Mouse (Mus musculus): ENCODE data around the gene Mark2. TPM values are rescaled to one million over a fixed set of nuclear protein-coding genes. Genes with fewer than 3 reads are reported as not detected.

Mark2 gene
- total RNA-seq, 2 experiments from 2014 or later: 111 to 118 TPM

DNA sequence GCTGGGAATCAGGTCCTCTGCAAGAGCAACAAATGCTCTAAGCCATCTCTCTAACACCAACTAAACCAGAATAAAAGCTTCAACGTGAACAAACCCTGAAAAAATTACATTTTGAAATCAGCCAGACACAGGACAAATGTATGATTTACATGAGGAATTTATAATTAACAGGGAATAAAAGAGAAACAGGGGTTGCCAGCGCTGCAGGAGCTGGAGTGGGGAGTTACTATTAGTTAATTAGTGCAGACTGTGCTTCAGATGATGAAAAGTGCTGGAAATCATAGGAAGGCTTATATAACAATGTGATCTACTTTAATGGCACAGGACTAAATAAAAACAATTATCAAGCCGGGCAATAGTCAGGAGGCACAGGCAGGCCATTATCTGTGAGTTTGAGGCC, 20.3 kb downstream of the Mark2 start:
- DNase-seq: no peak

DNA sequence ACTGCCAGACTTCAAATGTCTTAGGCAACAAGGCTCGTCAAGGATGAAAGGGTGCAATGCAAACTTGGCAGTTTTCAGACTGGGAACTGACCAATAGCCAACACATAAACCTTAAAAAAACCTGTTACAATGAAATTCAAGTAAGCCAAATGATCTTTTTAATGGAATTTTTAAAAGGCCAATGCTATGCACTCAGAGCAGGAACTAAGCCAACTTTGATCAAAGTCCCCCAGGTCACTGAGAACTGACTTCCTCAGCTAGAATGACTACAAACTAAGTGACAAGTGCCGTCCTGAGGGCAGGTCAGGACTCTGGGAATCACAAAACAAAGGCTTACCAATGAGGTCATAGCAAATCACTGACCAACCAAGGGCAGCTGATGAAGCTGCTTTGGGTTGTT, 21.5 kb downstream of the Mark2 start:
- DNase-seq: no peak

DNA sequence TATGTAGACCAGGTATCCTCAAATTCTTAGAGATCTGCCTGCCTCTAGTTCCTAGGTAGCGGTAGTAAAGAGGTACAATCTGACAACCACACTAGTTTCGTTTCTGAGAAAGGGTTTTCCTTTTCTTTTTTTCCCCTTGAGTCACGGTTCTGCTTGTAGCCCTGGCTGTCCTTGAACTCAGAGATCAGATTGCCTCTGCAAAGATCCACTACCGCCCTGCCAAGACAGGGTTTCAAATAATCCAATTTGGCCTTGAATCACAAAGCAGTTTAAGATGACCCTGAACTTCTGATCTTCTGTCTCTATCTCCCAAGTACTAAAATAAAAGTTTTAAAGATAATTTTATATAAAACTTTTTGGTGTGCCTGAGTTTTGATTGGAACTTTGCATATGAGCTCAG, 23.9 kb downstream of the Mark2 start:
- no peak for DNase-seq

- DNase-seq: no peak
These were observed 24.8 kb downstream of the Mark2 start for GRCm38 (mm10) chr19:7316822-7317221.

DNA sequence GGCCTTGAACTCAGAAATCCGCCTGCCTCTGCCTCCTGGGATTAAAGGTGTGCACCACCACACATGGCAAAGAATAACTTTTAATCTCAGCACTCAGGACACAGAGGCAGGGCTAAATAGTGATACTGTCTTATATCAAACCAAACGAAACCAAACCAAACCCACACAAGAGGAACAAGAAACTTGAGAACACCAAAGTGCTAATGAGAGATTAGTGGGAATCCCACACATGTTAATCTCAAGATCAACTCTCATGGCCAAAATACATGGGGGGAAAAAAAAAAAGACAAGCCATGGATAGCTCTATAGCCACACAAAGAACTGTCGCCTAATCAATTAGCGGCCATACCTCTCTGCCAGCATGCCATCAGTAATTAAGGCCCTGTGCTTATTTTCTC, 26.1 kb downstream of the Mark2 start:
- no peak for DNase-seq

- no peak for DNase-seq
These were observed 26.6 kb downstream of the Mark2 start for GRCm38 (mm10) chr19:7314976-7315586.

GRCm38 (mm10) chr19:7313660-7314059, 28.0 kb downstream of the Mark2 start:
- DNase-seq: no peak

DNA sequence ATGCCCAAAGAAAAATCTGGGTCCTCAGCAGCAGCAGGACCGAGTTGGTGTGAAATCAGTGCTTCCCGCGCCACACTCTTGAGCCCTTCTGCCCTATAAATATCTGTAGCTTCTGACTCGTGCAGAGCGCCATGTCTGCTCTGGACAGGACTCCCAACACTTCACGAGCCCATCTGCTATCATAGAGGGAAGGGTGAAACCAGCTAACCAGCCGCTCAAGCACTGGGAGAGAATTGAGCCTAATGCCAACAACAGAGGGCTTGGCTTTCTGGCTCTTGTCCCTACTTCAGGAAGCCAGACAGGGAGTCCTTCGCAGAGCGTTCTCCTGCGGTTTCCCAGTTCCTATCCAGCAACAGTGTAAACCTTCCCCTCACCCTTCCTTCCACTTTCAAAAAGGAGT, 30.4 kb downstream of the Mark2 start:
- DNase-seq: no peak

DNA sequence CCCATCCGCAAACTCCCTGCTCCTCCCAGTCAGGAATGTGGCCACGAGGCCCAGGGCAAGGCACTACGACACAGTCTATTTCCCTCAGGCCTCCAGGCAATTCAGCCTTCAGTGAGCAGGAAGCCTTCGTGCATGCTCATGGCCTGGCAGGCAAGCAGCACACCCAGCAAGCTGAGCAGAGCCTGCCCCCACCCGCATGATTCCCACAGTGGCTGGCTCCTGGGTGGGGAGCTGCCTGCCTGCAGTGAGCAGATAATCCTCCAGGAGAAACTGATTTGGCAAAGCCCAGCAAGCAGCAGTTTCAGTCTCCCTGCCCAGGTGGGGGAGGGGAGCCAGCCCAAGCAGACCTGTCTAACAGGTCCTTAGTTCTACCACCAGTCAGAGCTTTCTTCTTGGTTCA, 31.0 kb downstream of the Mark2 start:
- DNase-seq: peak in 1 of 2 experiments; percentile 45

DNA sequence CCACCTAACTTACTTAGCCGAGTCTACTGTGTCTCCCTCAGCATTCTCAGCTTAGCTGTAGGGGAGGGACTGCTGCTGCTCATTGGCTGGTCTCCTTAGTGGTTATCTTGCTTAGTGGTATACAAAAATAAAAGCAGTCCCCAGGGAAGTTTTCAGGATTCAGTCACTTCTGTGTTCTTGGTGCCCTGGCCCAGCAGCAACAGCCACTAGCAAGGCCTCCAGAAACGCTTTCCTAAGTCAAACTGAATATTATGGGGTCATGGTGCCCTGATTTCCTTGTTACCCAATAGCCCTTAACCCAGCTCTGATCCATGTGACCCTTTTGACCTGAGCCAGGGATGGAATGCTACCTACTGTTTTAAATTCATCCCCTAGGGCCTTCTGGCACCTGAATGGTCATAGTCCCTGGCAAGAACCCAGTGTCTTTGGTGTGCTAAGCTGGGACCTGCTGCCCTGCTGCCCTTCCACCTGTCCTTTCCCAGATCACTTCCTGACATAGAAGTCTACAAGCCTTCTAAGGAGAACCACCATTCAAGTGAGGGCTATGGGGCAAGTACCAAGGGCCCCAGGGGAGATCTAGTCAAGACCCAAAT, 31.8 kb downstream of the Mark2 start:
- DNase-seq: no peak

DNA sequence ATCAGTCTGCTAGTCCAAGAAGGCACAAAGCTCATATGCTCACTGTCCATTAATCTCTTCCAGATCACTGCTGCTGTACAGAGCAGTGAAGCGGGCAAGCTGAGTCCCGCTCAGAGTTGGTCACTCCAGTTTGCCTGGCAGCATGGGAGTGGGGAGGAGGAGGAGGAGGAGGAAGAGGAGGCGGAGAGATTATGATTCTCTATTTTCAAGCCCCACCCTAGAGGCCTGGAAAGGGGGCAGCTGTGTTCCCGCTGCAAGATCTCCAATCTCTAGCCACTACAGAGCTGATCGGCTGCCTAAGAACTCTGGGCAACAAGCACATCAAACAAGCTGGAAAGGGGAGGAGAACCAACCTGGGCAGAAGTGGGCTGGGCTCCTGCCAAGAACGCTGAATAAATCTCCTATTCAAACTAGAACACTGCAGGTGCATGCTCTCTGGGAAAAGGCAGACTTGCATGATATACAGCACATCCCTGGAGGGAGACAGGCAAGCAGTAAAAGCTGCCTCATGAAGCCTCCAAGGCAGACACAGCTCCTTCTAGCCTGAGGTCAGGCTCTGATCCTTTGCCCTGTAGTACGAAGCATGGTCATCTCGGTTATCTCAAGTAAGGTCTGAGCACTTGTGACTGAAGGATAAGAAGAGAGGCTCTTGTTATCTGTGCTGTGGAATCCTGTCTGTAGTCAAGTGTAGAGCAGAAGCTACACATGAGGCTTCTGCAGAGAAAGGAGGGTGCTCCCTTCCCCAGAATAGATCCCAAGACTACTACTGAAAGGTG, 33.5 kb downstream of the Mark2 start:
- DNase-seq: no peak

DNA sequence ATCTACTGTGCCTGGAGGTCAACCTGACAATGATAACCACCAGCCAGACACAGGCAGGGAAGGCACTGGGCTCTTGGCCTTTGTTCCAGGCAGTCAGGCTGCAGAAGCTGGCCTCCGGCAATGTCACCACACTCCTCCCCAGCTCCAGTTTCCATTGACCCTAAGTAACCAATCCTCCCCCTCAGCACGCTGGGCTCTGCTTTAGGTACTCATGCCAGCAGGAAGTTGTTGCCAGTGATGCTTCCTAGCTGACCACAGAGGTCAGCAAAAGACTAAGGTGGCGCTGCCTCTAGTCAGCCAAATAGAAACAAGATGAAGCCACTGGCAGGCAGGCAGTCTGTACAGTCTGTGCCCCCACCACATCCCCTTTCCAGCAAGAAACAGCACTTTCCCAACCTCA, 34.7 kb downstream of the Mark2 start:
- DNase-seq: no peak

GRCm38 (mm10) chr19:7305380-7306310, 36.0 kb downstream of the Mark2 start:
- DNase-seq: no peak

DNA sequence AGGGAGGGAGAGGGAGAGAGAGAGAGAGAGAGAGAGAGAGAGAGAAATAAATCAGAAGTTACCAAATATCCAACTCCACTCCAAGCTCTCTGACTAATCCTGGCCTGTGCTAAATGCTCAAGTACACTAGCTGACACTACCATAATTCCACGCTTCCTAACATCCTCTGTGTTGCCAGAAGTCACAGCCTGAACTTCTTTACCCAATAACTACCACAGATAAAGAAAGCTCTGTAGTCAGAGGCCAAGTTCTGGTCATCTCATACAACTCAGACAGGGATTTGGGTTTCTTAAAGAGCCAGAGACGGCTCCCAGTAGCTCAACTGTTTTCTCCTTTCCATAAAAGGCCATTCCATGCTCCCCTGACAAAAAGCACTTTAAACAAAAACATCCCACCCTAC, 36.9 kb downstream of the Mark2 start:
- DNase-seq: no peak

DNA sequence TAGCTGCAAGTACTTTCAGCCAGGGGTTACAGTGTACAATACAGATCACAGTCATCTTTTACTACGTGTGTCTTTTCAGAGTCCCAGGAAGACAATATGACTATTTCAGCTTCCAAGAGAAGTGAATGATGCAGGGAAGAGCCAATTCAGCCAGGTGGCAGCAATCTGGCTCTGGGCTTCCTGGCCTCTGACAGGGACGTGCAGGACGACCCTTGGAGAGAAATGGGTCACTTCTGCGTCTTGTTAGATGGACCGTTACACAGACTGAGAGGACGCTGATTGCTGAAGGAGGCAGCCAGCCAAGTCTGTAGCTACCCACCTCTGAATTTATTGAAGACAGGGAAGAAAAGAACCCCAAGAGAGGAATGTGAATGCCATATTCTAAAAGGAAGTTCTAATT, 37.9 kb downstream of the Mark2 start:
- no peak for DNase-seq

GRCm38 (mm10) chr19:7302493-7302797, 39.2 kb downstream of the Mark2 start:
- no peak for DNase-seq

- DNase-seq: no peak
These were observed 39.8 kb downstream of the Mark2 start for GRCm38 (mm10) chr19:7301647-7302492.

DNA sequence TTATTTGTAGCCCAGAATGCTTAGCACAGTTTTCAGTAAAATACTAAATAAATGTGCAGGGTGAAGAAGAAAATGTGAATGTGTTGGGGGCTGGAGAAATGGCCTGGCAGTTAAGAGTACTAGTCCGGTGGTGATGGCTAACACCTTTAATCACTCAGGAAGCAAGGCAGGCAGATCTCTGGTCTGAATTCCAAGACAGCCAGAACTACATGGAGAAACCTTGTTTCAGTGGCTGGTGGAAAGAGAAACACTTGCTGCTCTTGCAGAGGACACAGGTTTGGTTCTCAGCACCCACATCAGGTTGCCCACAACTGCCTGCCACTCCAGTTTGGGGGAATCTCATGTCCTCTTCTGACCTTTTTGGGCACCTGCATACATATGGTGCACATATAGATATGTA, 41.6 kb downstream of the Mark2 start:
- no peak for DNase-seq

DNA sequence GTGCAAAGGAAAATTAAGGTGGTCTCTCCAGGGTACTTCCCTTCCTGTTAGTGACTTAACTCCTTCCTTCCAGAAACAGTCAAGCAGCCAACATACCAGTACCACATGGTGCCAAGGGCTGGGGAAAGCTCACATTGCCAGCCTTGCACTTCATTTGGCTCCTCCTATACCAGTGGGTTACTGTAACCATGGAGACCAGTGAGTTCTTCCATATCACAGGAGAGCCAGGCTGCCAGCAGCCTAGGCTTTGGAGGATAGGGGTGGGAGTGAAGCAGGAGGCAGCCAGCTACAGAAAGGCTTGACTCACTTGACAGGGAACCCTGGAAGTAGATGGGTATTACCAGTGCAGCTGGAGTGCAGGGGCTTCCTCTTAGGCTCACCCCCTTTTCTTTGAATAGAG, 42.6 kb downstream of the Mark2 start:
- peak; percentile 71 to 77 for DNase-seq

- no peak for DNase-seq
These were observed 45.7 kb downstream of the Mark2 start for GRCm38 (mm10) chr19:7295959-7296358.

GRCm38 (mm10) chr19:7295071-7295658, 46.5 kb downstream of the Mark2 start:
- no peak for DNase-seq
